Comparison of ENCODE assay signal across 8 mouse cellular contexts in the genomic region with DNA sequence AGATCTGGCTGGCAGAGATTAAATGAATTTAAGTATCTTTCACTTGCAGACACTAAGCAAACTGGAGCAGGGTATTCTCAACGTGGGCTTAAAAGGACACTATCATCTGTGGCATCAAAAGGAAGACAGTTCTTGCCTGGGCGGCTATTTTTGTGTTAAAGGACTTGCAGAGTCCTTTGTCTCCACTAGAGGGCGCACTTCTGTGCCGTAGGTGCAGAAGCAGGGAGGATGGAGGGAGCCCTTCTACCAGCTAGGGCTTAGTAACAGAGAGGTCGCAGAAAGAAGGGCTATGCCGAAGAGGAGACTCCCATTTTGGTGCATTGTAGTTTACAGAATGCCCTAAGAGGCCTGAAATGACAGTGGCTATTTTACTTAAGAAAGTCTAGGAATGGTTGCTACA.
DNase-seq lines count a peak whose midpoint lies in the region; ATAC-seq and TF ChIP-seq lines count a peak whose summit lies in the region.
"Had no signal": no experiment of that assay in that cellular context is flagged by ENCODE, and none has a peak within 500 bp of the region (broad histone marks: within the 10 kb centered on the region; RNA-seq: fewer than 3 reads in every experiment).

No protein-coding gene starts in this region.

- no peaks in the 10 kb centered on the region for H3K27me3 ChIP-seq in G1E (ENCODE audit: insufficient read depth, low read length)
- H3K27me3 ChIP-seq: embryonic facial prominence, embryonic 15.5 days had no signal

- ATAC-seq in G1E (ENCODE audit: extremely low read depth, insufficient number of reproducible peaks, low FRiP score, poor library complexity, severe bottlenecking): no peak
- ATAC-seq in granulocyte monocyte progenitor cell, adult 5-6 weeks (replicated peaks; ENCODE audit: poor library complexity, severe bottlenecking): peak; percentile 60
- ATAC-seq in megakaryocyte-erythroid progenitor cell, adult 5-6 weeks (replicated peaks; ENCODE audit: low FRiP score, low TSS enrichment, poor library complexity, severe bottlenecking): 0 out of 2 replicates have a peak, but pooled peaks have one; percentile 52
- ATAC-seq in erythroid progenitor cell, adult 5-6 weeks (replicated peaks; ENCODE audit: low FRiP score, poor library complexity, severe bottlenecking): no peak

- no peak overlapping the region for H3K4me3 ChIP-seq in G1E (ENCODE audit: low read depth, low read length)
- H3K4me3 ChIP-seq: embryonic facial prominence, embryonic 15.5 days had no signal

- H3K36me3 ChIP-seq in G1E (replicated peaks): no peaks in the 10 kb centered on the region
- H3K36me3 ChIP-seq: embryonic facial prominence, embryonic 15.5 days had no signal

- DNase-seq in kidney, adult 9 months: peak; percentile 22
- no peak for DNase-seq in kidney, adult 11 months
- no peak for DNase-seq in G1E (ENCODE audit: low spot score)
- DNase-seq in adrenal gland, postnatal 25 days: peak; percentile 33

- H3K4me1 ChIP-seq in G1E (ENCODE audit: insufficient read depth, low read depth, low read length): no peaks in the 10 kb centered on the region
- H3K4me1 ChIP-seq: embryonic facial prominence, embryonic 15.5 days had no signal

- peaks cover 34% of the 10 kb centered on the region for H3K9me3 ChIP-seq in G1E (replicated peaks)
- H3K9me3 ChIP-seq: embryonic facial prominence, embryonic 15.5 days had no signal

- 0 out of 2 replicates have a peak, but pooled peaks have one; percentile 22 for TF ChIP-seq CTCF in G1E (IDR thresholded peaks at IDR 0.05; ENCODE audit: low read depth, low read length)

Comparison
In these comparisons a context has a peak if more than half of its experiments do, and no peak if none do; other contexts are left out.
1. DNase-seq: peak in kidney, adult 9 months (single experiment) and adrenal gland, postnatal 25 days (single experiment); none in kidney, adult 11 months (single experiment) and G1E (single experiment).
2. ATAC-seq: peak in granulocyte monocyte progenitor cell, adult 5-6 weeks (single experiment) and megakaryocyte-erythroid progenitor cell, adult 5-6 weeks (single experiment); none in G1E (single experiment) and erythroid progenitor cell, adult 5-6 weeks (single experiment).